Mouse (Mus musculus): ENCODE measurements at regions not wholly inside any gene's neighbourhood (a gene's known extent, or its start where the extent isn't known, plus 50 kb on each side); places are given as distances from the start of the nearest gene placed in this dataset.

- no peak for TF ChIP-seq POLR2AphosphoS5 (IDR thresholded peaks at IDR 0.05; ENCODE audit: borderline replicate concordance, low read depth, low read length)
- no peak for TF ChIP-seq MAX (IDR thresholded peaks at IDR 0.05; ENCODE audit: low read length)
- peak; percentile 24 to 33 (median 26); a peak in 5 of 6 replicates for TF ChIP-seq CTCF (IDR thresholded peaks at IDR 0.05 in 2 of 3, conservative IDR thresholded peaks at IDR 0.05 in 1 of 3; ENCODE audit: control insufficient read depth in 1 of 3, insufficient read depth in 1 of 3, low read depth in 2 of 3, low read length in 3 of 3, poor library complexity in 1 of 3, severe bottlenecking in 1 of 3)
- no peak for TF ChIP-seq TBP (IDR thresholded peaks at IDR 0.05; ENCODE audit: low read depth, low read length)
- TF ChIP-seq POLR2A (IDR thresholded peaks at IDR 0.05; ENCODE audit: control insufficient read depth in 1 of 2, insufficient read depth in 1 of 2, low read depth in 1 of 2, low read length in 2 of 2, poor library complexity in 1 of 2) = no peak
- no peak for TF ChIP-seq SMC3 (IDR thresholded peaks at IDR 0.05; ENCODE audit: low read depth, low read length)
- TF ChIP-seq MXI1 (IDR thresholded peaks at IDR 0.05; ENCODE audit: low read depth, low read length) = no peak
- no peak for TF ChIP-seq SIN3A (IDR thresholded peaks at IDR 0.05; ENCODE audit: low read length)
- no peak for TF ChIP-seq HCFC1 (IDR thresholded peaks at IDR 0.05; ENCODE audit: low read depth, low read length)
- no peak for TF ChIP-seq MYC (IDR thresholded peaks at IDR 0.05; ENCODE audit: low read depth, low read length)
- TF ChIP-seq GABPA (IDR thresholded peaks at IDR 0.05; ENCODE audit: low read depth, low read length) = no peak
- TF ChIP-seq NELFE (IDR thresholded peaks at IDR 0.05; ENCODE audit: low read depth, low read length) = no peak
These were observed 177.6 kb upstream of the Map3k7 start for GRCm38 (mm10) chr4:31786284-31786683.

Measured in MEL (cell line).